Mouse (Mus musculus) midbrain, embryonic 16.5 days (tissue): ENCODE data around the gene Shroom1. TPM values are rescaled to one million over a fixed set of nuclear protein-coding genes. Genes with fewer than 3 reads are reported as not detected.

Experiments
- ATAC-seq: fragments of 200-750 bp; cut with Nextera tagmentation; 2 replicates; pipeline ENCODE4 v1.8.0; 2017; ENCODE audit warnings: moderate TSS enrichment
- H3K27ac ChIP-seq: fragments of 300-500 bp; sonication (generic); 2 replicates; pipeline ENCODE4 v1.5.1; 2014; ENCODE audit warnings: mild to moderate bottlenecking, low read length, mixed read lengths
- H3K27me3 ChIP-seq: fragments of 300-500 bp; sonication (generic); 2 replicates; pipeline ENCODE4 v1.6.1; 2014; ENCODE audit warnings: low read depth, low read length, mixed read lengths; ENCODE audit not compliant: control insufficient read depth, insufficient read depth
- H3K36me3 ChIP-seq: fragments of 300-500 bp; sonication (generic); 2 replicates; pipeline ENCODE4 v1.6.1; 2014; ENCODE audit warnings: mild to moderate bottlenecking, low read length, moderate library complexity, mixed read lengths; ENCODE audit not compliant: control insufficient read depth, insufficient read depth
- H3K4me1 ChIP-seq: fragments of 300-500 bp; sonication (generic); 2 replicates; pipeline ENCODE4 v1.6.1; 2014; ENCODE audit warnings: mild to moderate bottlenecking, low read length, mixed read lengths; ENCODE audit not compliant: control insufficient read depth, insufficient read depth
- H3K4me2 ChIP-seq: fragments of 300-500 bp; sonication (generic); 2 replicates; pipeline ENCODE4 v1.6.1; 2014; ENCODE audit warnings: mild to moderate bottlenecking, low read length, mixed read lengths
- H3K4me3 ChIP-seq: fragments of 300-500 bp; sonication (generic); 2 replicates; pipeline ENCODE4 v1.5.1; 2014; ENCODE audit warnings: low read depth, mild to moderate bottlenecking, low read length, moderate library complexity, mixed read lengths
- H3K9ac ChIP-seq: fragments of 300-500 bp; sonication (generic); 2 replicates; pipeline ENCODE4 v1.6.1; 2014; ENCODE audit warnings: low read depth, low read length, mixed read lengths
- H3K9me3 ChIP-seq: fragments of 300-500 bp; sonication (generic); replicated peaks from 2 replicates; pipeline ENCODE4 v1.6.1; 2014; ENCODE audit warnings: mild to moderate bottlenecking, low read length, mixed read lengths; ENCODE audit not compliant: control insufficient read depth, poor library complexity, severe bottlenecking
- WGBS: fragments of 180-500 bp; shearing (Covaris S2); extraction: QIAGEN DNeasy Blood & Tissue Kit; methylation state at CpG from one replicate; pipeline ENCODE4 v1.1.7; 2014; 5-methylcytosine and 5-hydroxymethylcytosine counted together
- polyA plus RNA-seq: library from polyadenylated mRNA; unstranded; fragments of >200 nt; fragmentation: Nextera tagmentation; extraction: Ambion mirVana; gene quantifications from 2 replicates; pipeline ENCODE4 v1.2.1, GENCODE M21; 2015

Gene Shroom1
- polyA plus RNA-seq, 1 experiment from 2014 or later = 4.5 TPM

GRCm38 (mm10) chr11:53469294-53469967 lies 12.4 kb downstream of the Shroom1 start:
- no peak overlapping the region; the same call in 1 of the 2 replicates for H3K27ac ChIP-seq
- H3K9me3 ChIP-seq = no peaks in the 10 kb centered on the region
- no peaks in the 10 kb centered on the region for H3K36me3 ChIP-seq
- peaks cover 13% of the 10 kb centered on the region for H3K4me1 ChIP-seq
- H3K4me3 ChIP-seq = no peak overlapping the region
- no peak overlapping the region for H3K9ac ChIP-seq
- no peak for ATAC-seq
- WGBS = 33% methylated on average over 16 of the region's 16 CpGs
- H3K27me3 ChIP-seq = peaks cover 34% of the 10 kb centered on the region
- peak overlapping the region; percentile 57; the same call in 1 of the 2 replicates for H3K4me2 ChIP-seq

- Histone ChIP-seq H3K4me1 (peaks cover 13% of the 10 kb centered on the region), H3K36me3 (no peaks in the 10 kb centered on the region), H3K4me2 (peak within 1 kb of the TSS; percentile 57), H3K9ac (peak within 1 kb of the TSS; percentile 28), H3K27me3 (peaks cover 27% of the 10 kb centered on the region), H3K9me3 (no peaks in the 10 kb centered on the region), H3K27ac (peak within 1 kb of the TSS; percentile 68), H3K4me3 (peak within 1 kb of the TSS; percentile 12; the same call in 1 of the 2 replicates)
- WGBS = 2% methylated on average over 29 of the region's 29 CpGs
- ATAC-seq = peak; percentile 85
Observed at GRCm38 (mm10) chr11:53469968-53470695, 13.1 kb downstream of the Shroom1 start, which contains the start of gene Gm9837. Gene Gm9837 (minus strand): TSS chr11:53470479.

GRCm38 (mm10) chr11:53472709-53473108 lies 15.7 kb downstream of the Shroom1 start:
- no peak overlapping the region for H3K9ac ChIP-seq
- no peaks in the 10 kb centered on the region for H3K36me3 ChIP-seq
- no peaks in the 10 kb centered on the region for H3K9me3 ChIP-seq
- peaks cover 11% of the 10 kb centered on the region for H3K27me3 ChIP-seq
- peaks cover 16% of the 10 kb centered on the region for H3K4me1 ChIP-seq
- no peak for ATAC-seq
- no peak overlapping the region for H3K27ac ChIP-seq
- WGBS = 86% methylated on average over 3 of the region's 3 CpGs
- no peak overlapping the region for H3K4me2 ChIP-seq
- H3K4me3 ChIP-seq = no peak overlapping the region

- 8% methylated on average over 8 of the region's 8 CpGs for WGBS
- ATAC-seq = no peak
- Histone ChIP-seq H3K4me2 (peak overlapping the region; percentile 35), H3K9ac (peak overlapping the region; percentile 0; the same call in 1 of the 2 replicates), H3K4me3 (peak overlapping the region; percentile 19; the same call in 1 of the 2 replicates), H3K27me3 (peaks cover 33% of the 10 kb centered on the region), H3K27ac (peak overlapping the region; percentile 34), H3K4me1 (peaks cover 20% of the 10 kb centered on the region), H3K36me3 (no peaks in the 10 kb centered on the region), H3K9me3 (no peaks in the 10 kb centered on the region)
Observed at GRCm38 (mm10) chr11:53475620-53476019, 18.6 kb downstream of the Shroom1 start.

GRCm38 (mm10) chr11:53477833-53478232 lies 20.8 kb downstream of the Shroom1 start:
- H3K4me1 ChIP-seq = peaks cover 16% of the 10 kb centered on the region
- H3K9ac ChIP-seq = no peak overlapping the region
- H3K27ac ChIP-seq = no peak overlapping the region
- no peak overlapping the region for H3K4me2 ChIP-seq
- 52% methylated on average over 7 of the region's 7 CpGs for WGBS
- no peaks in the 10 kb centered on the region for H3K9me3 ChIP-seq
- H3K27me3 ChIP-seq = peaks cover 38% of the 10 kb centered on the region
- H3K4me3 ChIP-seq = no peak overlapping the region
- ATAC-seq = no peak
- H3K36me3 ChIP-seq = no peaks in the 10 kb centered on the region

GRCm38 (mm10) chr11:53478383-53479170 lies 21.6 kb downstream of the Shroom1 start:
- peak overlapping the region; percentile 55 for H3K4me3 ChIP-seq
- peak; percentile 29 for ATAC-seq
- peak overlapping the region; percentile 70 for H3K9ac ChIP-seq
- peak overlapping the region; percentile 86 for H3K4me2 ChIP-seq
- WGBS = 6% methylated on average over 76 of the region's 79 CpGs
- no peaks in the 10 kb centered on the region for H3K9me3 ChIP-seq
- no peaks in the 10 kb centered on the region for H3K36me3 ChIP-seq
- no peak overlapping the region for H3K27ac ChIP-seq
- peaks cover 42% of the 10 kb centered on the region for H3K27me3 ChIP-seq
- H3K4me1 ChIP-seq = peaks cover 16% of the 10 kb centered on the region

- H3K4me3 ChIP-seq = peak overlapping the region; percentile 55
- WGBS = 1% methylated on average over 60 of the region's 62 CpGs
- peak overlapping the region; percentile 70 for H3K9ac ChIP-seq
- H3K27me3 ChIP-seq = peaks cover 41% of the 10 kb centered on the region
- H3K9me3 ChIP-seq = no peaks in the 10 kb centered on the region
- peaks cover 16% of the 10 kb centered on the region for H3K4me1 ChIP-seq
- H3K36me3 ChIP-seq = no peaks in the 10 kb centered on the region
- ATAC-seq = peak; percentile 25
- peak overlapping the region; percentile 86 for H3K4me2 ChIP-seq
- H3K27ac ChIP-seq = no peak overlapping the region
Observed at GRCm38 (mm10) chr11:53479171-53479782, 22.3 kb downstream of the Shroom1 start.

- Histone ChIP-seq H3K27me3 (peaks cover 41% of the 10 kb centered on the region), H3K4me2 (peak within 1 kb of the TSS; percentile 86), H3K27ac (no peak within 1 kb of the TSS), H3K4me3 (peak within 1 kb of the TSS; percentile 55), H3K36me3 (no peaks in the 10 kb centered on the region), H3K9me3 (no peaks in the 10 kb centered on the region), H3K9ac (peak within 1 kb of the TSS; percentile 70), H3K4me1 (peaks cover 16% of the 10 kb centered on the region)
- ATAC-seq = peak; percentile 67
- 2% methylated on average over 40 of the region's 40 CpGs for WGBS
Observed at GRCm38 (mm10) chr11:53479783-53480301, 22.8 kb downstream of the Shroom1 start, which contains the start of the genes Gm9945 and Sowaha. Gene Gm9945 (plus strand): TSS chr11:53480166. Gene Sowaha (minus strand): TSS chr11:53480274.
